Mouse (Mus musculus) macrophage (primary cell): ENCODE results near the gene Trim17. TPM values are rescaled to one million over a fixed set of nuclear protein-coding genes. Genes with fewer than 3 reads are reported as not detected.

Experiments used
- H3K27ac ChIP-seq: fragments of 350-480 bp; formaldehyde crosslinking; 2 replicates; pipeline ENCODE4 v1.9.0; 2021
- H3K36me3 ChIP-seq: fragments of 350-480 bp; formaldehyde crosslinking; 2 replicates; pipeline ENCODE4 v1.9.0; 2021; ENCODE audit errors: inconsistent target
- H3K4me3 ChIP-seq: fragments of 350-480 bp; formaldehyde crosslinking; 2 replicates; pipeline ENCODE4 v1.9.0; 2021; ENCODE audit errors: inconsistent target
- H3K79me2 ChIP-seq: fragments of 350-480 bp; formaldehyde crosslinking; 2 replicates; pipeline ENCODE4 v1.9.0; 2021; ENCODE audit errors: inconsistent target
- WGBS: methylation state at CpG from one replicate; pipeline ENCODE4 v1.1.7; 2026; ENCODE audit warnings: inconsistent platforms; ENCODE audit not compliant: missing documents; 5-methylcytosine and 5-hydroxymethylcytosine counted together
- polyA plus RNA-seq: library from polyadenylated mRNA; stranded (reverse); fragments of 250-400 nt; gene quantifications from 3 replicates; pipeline ENCODE4 v1.2.4, GENCODE M21; 2018; ENCODE audit warnings: inconsistent platforms

Trim17 gene
- polyA plus RNA-seq, 1 experiment from 2014 or later = 0.07 TPM

- peaks cover 49% of the 10 kb centered on the region for H3K36me3 ChIP-seq
- WGBS = 93% methylated on average over 6 of the region's 6 CpGs
- H3K4me3 ChIP-seq = no peak overlapping the region
- H3K27ac ChIP-seq = no peak overlapping the region
- peaks cover 50% of the 10 kb centered on the region for H3K79me2 ChIP-seq
These were observed 29.3 kb downstream of the Trim17 start for GRCm38 (mm10) chr11:58983691-58984341.

- Histone ChIP-seq H3K36me3 (peaks cover 57% of the 10 kb centered on the region), H3K79me2 (peaks cover 41% of the 10 kb centered on the region), H3K4me3 (no peak overlapping the region), H3K27ac (no peak overlapping the region)
- WGBS = 91% methylated on average over 7 of the region's 7 CpGs
These were observed 30.2 kb downstream of the Trim17 start for GRCm38 (mm10) chr11:58984657-58985056.

GRCm38 (mm10) chr11:58985299-58985917 is 30.9 kb downstream of the Trim17 start:
- Histone ChIP-seq H3K79me2 (peaks cover 34% of the 10 kb centered on the region), H3K4me3 (no peak overlapping the region), H3K27ac (no peak overlapping the region), H3K36me3 (peaks cover 61% of the 10 kb centered on the region)
- 93% methylated on average over 3 of the region's 3 CpGs for WGBS

- no peak overlapping the region for H3K4me3 ChIP-seq
- 93% methylated on average over 3 of the region's 4 CpGs for WGBS
- H3K79me2 ChIP-seq = peaks cover 13% of the 10 kb centered on the region; the same call in 1 of the 2 replicates
- H3K36me3 ChIP-seq = peaks cover 60% of the 10 kb centered on the region
- H3K27ac ChIP-seq = no peak overlapping the region
These were observed 34.7 kb downstream of the Trim17 start for GRCm38 (mm10) chr11:58989166-58989565.

GRCm38 (mm10) chr11:58990141-58990540 is 35.7 kb downstream of the Trim17 start:
- H3K36me3 ChIP-seq = peaks cover 51% of the 10 kb centered on the region
- WGBS = 88% methylated on average over 10 of the region's 17 CpGs

GRCm38 (mm10) chr11:58990794-58991193 is 36.3 kb downstream of the Trim17 start:
- WGBS = 81% methylated on average over 9 of the region's 9 CpGs

More at GRCm38 (mm10) chr11:58990141-58990540, 35.7 kb downstream of the Trim17 start:
- no peak overlapping the region for H3K27ac ChIP-seq
- no peak overlapping the region for H3K4me3 ChIP-seq
- peaks cover 3% of the 10 kb centered on the region; the same call in 1 of the 2 replicates for H3K79me2 ChIP-seq

GRCm38 (mm10) chr11:58991911-58992310 is 37.4 kb downstream of the Trim17 start:
- H3K4me3 ChIP-seq = no peak overlapping the region
- 89% methylated on average over 3 of the region's 3 CpGs for WGBS
- no peaks in the 10 kb centered on the region for H3K79me2 ChIP-seq
- no peak overlapping the region for H3K27ac ChIP-seq
- H3K36me3 ChIP-seq = peaks cover 35% of the 10 kb centered on the region; the same call in 1 of the 2 replicates

More at GRCm38 (mm10) chr11:58990794-58991193, 36.3 kb downstream of the Trim17 start:
- Histone ChIP-seq H3K4me3 (no peak overlapping the region), H3K36me3 (peaks cover 44% of the 10 kb centered on the region), H3K27ac (no peak overlapping the region), H3K79me2 (no peaks in the 10 kb centered on the region)

GRCm38 (mm10) chr11:58993091-58993670 is 38.7 kb downstream of the Trim17 start:
- H3K4me3 ChIP-seq = no peak overlapping the region
- 83% methylated on average over 6 of the region's 6 CpGs for WGBS
- H3K36me3 ChIP-seq = peaks cover 22% of the 10 kb centered on the region; the same call in 1 of the 2 replicates

GRCm38 (mm10) chr11:58994337-58994826 is 39.9 kb downstream of the Trim17 start:
- 13% methylated on average over 35 of the region's 35 CpGs for WGBS
- H3K36me3 ChIP-seq = peaks cover 13% of the 10 kb centered on the region; the same call in 1 of the 2 replicates

More at GRCm38 (mm10) chr11:58993091-58993670, 38.7 kb downstream of the Trim17 start:
- no peaks in the 10 kb centered on the region for H3K79me2 ChIP-seq
- H3K27ac ChIP-seq = no peak overlapping the region

GRCm38 (mm10) chr11:58995061-58995806 is 40.7 kb downstream of the Trim17 start:
- Histone ChIP-seq H3K36me3 (peaks cover 7% of the 10 kb centered on the region; the same call in 1 of the 2 replicates), H3K27ac (no peak overlapping the region), H3K79me2 (no peaks in the 10 kb centered on the region), H3K4me3 (no peak overlapping the region)
- 83% methylated on average over 9 of the region's 9 CpGs for WGBS

More at GRCm38 (mm10) chr11:58994337-58994826, 39.9 kb downstream of the Trim17 start:
- Histone ChIP-seq H3K79me2 (no peaks in the 10 kb centered on the region), H3K4me3 (no peak overlapping the region), H3K27ac (no peak overlapping the region)

GRCm38 (mm10) chr11:58995807-58996370 is 41.4 kb downstream of the Trim17 start:
- Histone ChIP-seq H3K27ac (no peak overlapping the region), H3K4me3 (no peak overlapping the region), H3K79me2 (no peaks in the 10 kb centered on the region), H3K36me3 (0 out of 2 replicates have a peak, but pooled peaks cover under 1% of the 10 kb centered on the region)
- WGBS = 8% methylated on average over 12 of the region's 12 CpGs

- no peaks in the 10 kb centered on the region for H3K79me2 ChIP-seq
- no peaks in the 10 kb centered on the region for H3K36me3 ChIP-seq
- 72% methylated on average over 5 of the region's 5 CpGs for WGBS
- no peak overlapping the region for H3K27ac ChIP-seq
- no peak overlapping the region for H3K4me3 ChIP-seq
These were observed 43.1 kb downstream of the Trim17 start for GRCm38 (mm10) chr11:58997541-58997940.

GRCm38 (mm10) chr11:58999158-58999557 is 44.7 kb downstream of the Trim17 start:
- H3K36me3 ChIP-seq = no peaks in the 10 kb centered on the region
- WGBS = 39% methylated on average over 11 of the region's 11 CpGs
- no peak overlapping the region for H3K27ac ChIP-seq
- no peaks in the 10 kb centered on the region for H3K79me2 ChIP-seq
- H3K4me3 ChIP-seq = no peak overlapping the region

- Histone ChIP-seq H3K79me2 (no peaks in the 10 kb centered on the region), H3K36me3 (no peaks in the 10 kb centered on the region), H3K4me3 (no peak overlapping the region), H3K27ac (no peak overlapping the region)
- WGBS = 98% methylated on average over 6 of the region's 6 CpGs
These were observed 45.3 kb downstream of the Trim17 start for GRCm38 (mm10) chr11:58999830-59000229.
